Mouse (Mus musculus) kidney, postnatal 14 days (tissue): ENCODE results near the gene Nfia.

Experiments
- DNase-seq: peaks from one replicate; pipeline ENCODE4 v3.0.0; 2022; ENCODE audit warnings: mixed read lengths

The Nfia gene

GRCm38 (mm10) chr4:97816753-97817152 lies 44.2 kb downstream of the Nfia start:
- no peak for DNase-seq

- DNase-seq: no peak
Measured at GRCm38 (mm10) chr4:97817741-97818140, 45.2 kb downstream of the Nfia start.

DNA sequence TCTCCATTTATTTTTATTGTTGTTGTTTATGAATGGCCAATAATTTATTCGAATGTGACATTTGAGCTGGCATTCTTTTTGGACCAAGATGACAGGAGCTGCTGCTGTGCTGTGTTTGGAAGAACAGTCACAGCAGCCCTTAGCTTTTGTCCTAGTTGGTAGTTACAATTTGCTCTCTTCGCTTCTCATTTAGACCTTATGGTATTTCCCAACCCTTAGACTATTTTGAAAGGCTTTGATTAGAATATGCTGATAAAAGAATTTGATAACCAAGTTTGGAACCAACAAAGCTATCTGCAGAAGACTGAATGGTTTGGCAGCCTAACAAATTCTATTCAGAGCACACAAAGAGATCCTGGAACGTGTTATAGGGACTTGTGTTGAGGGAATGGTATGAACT lies 46.0 kb downstream of the Nfia start:
- no peak for DNase-seq

- DNase-seq: no peak
Measured at GRCm38 (mm10) chr4:97819101-97819500, 46.6 kb downstream of the Nfia start.

- no peak for DNase-seq
Measured at GRCm38 (mm10) chr4:97820474-97821259, 48.1 kb downstream of the Nfia start.

GRCm38 (mm10) chr4:97821556-97822251 lies 49.2 kb downstream of the Nfia start:
- DNase-seq: no peak

DNA sequence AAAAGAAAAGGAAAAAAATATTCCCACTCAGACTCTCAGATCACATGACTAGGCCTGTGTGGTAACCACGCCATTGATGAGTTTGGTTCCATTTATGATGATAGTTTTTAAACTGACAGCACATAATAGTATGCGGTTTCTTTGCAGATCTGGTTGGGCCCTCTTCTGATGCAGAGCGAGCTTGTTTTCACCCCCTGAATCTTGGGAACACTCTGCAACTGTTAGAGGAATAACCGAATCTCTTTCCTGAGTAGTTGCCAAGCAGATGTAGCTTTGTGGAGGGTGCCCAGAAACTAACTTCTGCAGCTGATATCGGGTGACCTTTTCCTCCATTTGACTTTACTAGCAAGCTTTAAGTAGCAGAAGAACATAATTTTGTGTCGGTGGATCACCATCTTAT lies 51.0 kb downstream of the Nfia start:
- no peak for DNase-seq

DNA sequence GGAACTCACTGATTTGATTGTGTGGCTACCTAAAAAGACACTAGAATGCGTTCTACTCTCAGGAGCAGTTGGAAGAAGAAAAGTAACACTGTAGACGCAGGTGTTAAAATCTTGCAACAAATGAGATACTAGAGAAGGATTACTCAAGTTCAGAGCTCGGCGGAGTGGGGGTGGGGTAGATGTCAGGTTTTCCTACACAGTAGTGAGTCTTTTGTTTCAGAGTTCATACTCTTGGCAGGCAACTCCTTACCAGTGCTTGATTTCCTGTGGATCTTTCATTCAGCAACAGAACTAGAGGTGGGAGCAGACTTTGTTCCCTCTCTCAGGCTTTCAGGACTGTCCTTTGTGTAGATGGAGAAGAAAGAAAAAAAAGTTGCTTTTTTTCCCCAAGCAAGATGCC lies 51.9 kb downstream of the Nfia start:
- DNase-seq: peak; percentile 44

DNA sequence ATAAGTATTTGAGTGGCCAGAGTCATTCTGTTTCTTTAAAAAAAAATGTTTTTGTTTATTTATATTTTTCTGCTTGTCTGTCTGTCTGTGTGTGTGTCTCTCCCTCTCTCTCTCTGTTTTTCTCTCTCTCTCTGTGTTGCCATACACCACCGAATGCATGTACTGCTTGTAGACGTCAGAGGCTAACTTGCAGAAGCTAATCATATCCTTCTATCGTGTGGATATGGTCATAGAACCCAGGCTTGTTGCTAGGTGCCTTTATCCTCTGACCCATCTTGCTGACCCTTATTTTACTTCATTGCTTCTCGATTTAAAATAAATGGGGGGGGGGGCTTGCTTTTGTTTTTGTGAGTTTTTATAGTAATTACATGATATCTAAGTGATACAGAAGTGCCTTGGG lies 52.9 kb downstream of the Nfia start:
- no peak for DNase-seq

GRCm38 (mm10) chr4:97825841-97826240 lies 53.3 kb downstream of the Nfia start:
- no peak for DNase-seq

DNA sequence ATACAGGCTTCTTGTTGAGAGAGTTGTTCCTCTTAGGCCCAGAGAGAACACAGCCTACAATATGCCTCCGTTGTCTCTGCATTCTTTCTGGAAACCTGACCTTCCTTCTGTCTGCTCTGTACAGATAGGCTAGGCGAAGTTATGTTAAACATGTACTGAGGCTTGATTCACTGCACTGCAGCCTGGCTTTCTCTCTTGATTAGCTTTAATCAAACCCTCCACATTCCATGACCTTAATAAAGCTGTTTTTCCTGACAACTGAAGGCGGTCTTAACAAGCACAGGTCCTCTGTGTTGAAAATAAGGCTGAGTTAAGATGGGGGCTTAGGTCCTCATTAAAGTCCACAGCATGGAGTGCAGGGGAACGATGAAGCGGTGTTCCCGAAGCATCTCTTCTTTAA lies 54.6 kb downstream of the Nfia start:
- DNase-seq: no peak

DNA sequence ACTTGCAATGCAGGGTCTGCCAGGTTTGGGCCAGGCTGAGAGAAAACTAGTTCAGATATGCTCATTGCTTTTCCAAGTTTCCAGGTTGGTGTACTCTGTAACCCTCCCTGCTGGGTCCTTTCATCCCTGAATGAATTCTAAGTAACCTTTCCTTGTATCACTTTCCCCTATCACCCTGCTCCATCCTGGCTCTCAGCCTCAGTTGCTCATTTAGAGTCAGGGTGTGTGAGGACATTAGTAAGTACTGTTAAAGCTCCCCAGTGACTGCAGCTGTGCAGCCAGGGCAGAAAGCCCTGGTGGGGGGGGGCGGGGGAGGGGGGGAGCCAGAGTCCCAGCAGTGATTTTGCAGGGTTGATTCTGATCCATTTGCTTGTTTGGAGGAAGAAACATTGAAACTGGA lies 56.0 kb downstream of the Nfia start:
- no peak for DNase-seq

GRCm38 (mm10) chr4:97829336-97830050 lies 57.0 kb downstream of the Nfia start:
- DNase-seq: no peak

DNA sequence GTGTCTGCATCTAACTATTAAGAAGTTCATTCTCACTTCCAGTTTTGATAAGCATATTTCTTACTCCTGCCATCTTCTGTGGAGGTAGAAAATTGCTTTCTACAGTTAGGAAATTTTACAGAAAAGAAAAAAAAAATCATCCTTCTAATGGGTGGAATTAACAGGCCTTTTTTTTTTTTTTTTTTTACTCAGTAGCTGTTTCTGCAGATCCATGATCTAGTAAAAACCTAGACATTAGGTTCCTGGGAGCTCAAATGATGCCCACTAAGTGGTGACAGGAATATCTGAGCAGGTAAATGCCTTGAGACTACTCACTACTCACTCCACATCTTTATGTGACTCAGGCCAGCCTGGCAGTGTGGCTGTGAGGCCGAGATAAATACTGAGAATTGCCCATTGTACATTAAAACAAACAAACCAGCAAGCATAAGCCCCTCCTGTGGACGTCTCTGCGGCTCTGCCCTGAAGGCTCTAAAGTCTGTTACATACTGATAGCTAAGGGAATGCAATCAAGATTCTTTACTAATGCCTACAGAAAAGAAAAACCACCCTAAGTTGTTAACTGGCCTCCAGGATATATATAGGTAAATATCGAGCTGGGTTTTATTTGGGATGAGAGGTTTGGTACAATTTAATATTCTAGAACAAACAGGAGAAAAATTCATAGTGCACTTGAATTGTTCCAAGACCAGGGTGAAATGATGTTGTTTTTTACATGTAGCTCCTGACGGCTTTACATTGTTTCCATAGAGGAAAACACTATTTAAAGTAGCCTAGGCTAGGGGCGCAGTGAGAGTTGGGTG lies 57.7 kb downstream of the Nfia start:
- no peak for DNase-seq

DNA sequence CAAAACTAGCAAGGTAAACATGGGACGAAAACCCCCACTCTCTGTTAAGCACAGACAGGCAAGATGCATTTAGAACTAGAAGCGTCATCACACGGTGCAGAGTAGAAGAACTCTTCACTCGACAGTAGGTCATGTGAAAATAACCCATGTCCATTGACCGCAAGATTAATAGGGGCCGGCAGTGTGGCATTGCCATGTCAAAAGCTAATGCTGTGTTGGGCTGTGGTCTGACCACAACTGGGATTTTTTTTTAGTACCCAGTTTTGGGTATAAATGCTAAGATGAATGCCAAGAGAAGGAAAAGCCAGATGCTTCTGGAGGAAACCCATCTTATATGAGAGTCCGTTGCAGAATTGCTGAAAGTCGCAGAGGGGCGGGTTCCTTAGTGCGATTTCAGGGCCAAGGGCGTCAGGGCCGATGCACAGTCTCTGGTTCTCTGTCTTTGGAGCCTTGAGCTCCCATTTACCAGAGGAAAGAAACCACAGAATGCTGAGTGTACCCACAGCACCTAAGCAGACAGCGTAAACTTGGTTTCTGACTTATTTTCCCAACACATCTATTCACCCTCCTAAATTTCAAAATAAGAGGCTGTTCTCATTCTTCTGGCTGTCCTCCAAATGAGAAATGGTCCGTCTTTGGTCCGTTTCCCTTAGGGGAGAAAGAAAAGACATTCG lies 58.5 kb downstream of the Nfia start:
- DNase-seq: no peak

GRCm38 (mm10) chr4:97831611-97832278 lies 59.2 kb downstream of the Nfia start:
- no peak for DNase-seq

DNA sequence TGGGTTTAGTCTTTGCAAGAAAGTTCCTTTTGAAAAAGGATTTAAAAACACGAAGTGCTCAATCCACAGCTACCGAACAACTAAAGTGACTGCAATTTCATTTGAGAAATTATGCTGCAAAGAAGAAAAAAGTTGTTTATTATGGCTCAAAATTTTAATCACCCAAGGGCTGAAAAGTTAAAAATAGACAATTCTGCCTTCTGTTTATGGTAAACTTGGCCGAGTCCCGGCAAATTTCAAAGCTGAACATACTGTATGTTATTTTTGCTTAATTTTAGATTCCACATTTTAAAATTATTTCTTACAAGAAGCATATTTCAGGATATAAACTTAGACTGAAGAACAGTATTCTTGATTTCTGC lies 59.7 kb downstream of the Nfia start:
- DNase-seq: no peak

DNA sequence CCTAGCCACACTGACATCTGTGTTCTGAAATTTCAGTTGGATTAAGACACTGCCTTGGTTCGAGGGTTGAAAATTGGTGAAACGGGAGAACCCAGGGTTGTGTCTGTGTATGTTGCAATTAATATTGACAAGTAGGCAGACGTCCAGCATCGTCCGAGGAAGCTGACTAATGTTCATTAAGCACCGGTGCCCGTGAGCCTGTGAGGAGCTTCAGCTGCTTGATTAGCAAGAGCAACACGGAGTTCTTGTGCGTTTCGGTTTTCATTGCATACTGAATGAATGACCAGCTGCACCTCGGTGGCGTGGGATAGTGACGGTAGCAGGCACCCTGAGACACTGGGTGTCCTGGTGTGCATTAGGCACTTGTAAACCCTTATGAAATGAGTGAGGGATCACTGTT lies 64.3 kb downstream of the Nfia start:
- no peak for DNase-seq

DNA sequence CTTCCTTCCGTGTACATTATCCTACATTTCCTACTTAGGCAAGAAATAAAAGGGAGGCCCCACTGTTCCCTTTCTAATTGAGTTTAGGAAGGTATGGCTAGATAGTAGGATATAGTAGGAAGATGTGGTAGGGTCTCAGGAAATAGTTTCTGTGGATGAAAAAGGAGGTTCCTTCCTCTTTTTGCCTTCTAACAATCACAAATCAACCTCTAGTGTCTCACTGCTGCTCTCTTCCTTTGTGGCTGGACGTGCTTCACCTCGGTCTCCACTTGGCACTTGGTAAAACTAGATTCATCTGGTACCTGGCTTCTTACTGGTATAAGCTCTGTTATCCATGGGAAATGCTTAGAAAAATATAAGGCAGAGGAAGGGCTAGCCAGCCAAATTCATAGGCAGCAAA lies 65.2 kb downstream of the Nfia start:
- DNase-seq: no peak

DNA sequence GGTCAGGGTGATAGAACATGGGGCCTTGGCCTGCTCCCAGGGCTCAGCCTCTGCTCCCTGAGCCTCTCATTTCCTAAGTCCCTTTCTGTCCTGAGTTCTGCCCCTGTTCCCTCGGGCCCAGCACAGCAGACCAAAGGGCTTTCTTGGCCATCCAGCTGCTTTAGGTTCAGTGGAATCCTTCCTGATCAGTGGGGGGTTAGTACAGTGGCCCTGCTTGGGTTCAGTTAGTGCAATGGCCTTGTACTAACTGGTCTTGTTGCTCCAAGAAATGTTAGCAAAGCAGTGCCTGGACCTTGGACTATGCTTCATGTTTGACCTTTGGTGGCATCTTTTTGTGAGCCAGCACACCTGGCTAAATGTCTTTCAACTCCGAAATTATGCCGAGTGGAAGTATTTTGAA lies 66.1 kb downstream of the Nfia start:
- DNase-seq: peak; percentile 29

DNA sequence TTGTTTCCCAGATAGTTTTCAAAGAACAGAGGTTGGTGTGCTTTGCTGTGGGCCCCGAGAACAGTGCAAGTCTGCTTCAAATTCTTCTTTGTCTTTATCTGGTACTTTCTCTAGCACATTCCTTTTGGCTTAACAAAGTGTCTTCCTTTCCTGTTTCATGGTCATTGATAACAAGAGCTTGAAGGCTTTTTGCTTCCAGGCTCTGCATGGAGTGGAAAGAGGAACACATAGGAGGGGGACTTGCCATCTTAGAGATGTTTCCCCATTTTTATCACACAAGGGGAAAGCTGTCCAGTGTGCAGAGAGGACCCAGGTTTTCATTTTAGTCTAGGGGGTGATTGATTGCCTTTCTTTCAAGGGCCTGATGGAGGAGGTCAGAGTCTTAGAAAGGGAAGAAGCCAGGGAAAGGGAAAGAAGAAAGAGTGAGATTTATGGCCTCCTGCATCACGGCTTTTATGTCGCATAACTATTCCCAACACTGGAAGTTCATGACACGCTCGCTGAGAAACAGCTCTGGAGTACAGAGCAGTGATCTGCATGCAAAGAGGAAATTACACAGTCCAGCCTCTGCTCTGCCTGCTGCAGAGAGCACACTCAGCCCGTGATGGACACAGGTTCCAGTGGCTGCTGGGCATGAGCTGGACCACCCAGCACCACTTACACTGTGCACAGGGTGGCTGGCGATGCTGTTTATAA lies 67.0 kb downstream of the Nfia start:
- peak; percentile 20 for DNase-seq
